Comparison of ENCODE assay signal across 8 mouse cellular contexts in genomic region chr9:59485511-59486075, GRCm38 (mm10). TPM values are rescaled to one million over a fixed set of nuclear protein-coding genes. Genes with fewer than 3 reads are reported as not detected.
DNase-seq lines count a peak whose midpoint lies in the region; ATAC-seq and TF ChIP-seq lines count a peak whose summit lies in the region.

No protein-coding gene starts in this region.

- peak overlapping the region; percentile 99 for H3K4me3 ChIP-seq in heart, embryonic 13.5 days
- H3K4me3 ChIP-seq in liver, postnatal 0 days (ENCODE audit: low read depth, low read length), result peak overlapping the region; percentile 97
- peak overlapping the region; percentile 96 for H3K4me3 ChIP-seq in neural tube, embryonic 12.5 days
- H3K4me3 ChIP-seq in stomach, postnatal 0 days (ENCODE audit: low read depth, low read length), result peak overlapping the region; percentile 90

- peaks cover 38% of the 10 kb centered on the region for H3K4me1 ChIP-seq in heart, embryonic 13.5 days
- peaks cover 20% of the 10 kb centered on the region for H3K4me1 ChIP-seq in liver, postnatal 0 days (ENCODE audit: insufficient read depth)
- H3K4me1 ChIP-seq in neural tube, embryonic 12.5 days, result peaks cover 11% of the 10 kb centered on the region
- H3K4me1 ChIP-seq in stomach, postnatal 0 days (replicated peaks; ENCODE audit: control insufficient read depth, insufficient read depth), result no peaks in the 10 kb centered on the region

- no peaks in the 10 kb centered on the region; the same call in 1 of the 2 replicates for H3K36me3 ChIP-seq in heart, embryonic 13.5 days
- no peaks in the 10 kb centered on the region for H3K36me3 ChIP-seq in liver, postnatal 0 days (replicated peaks; ENCODE audit: insufficient read depth, low read length)
- no peaks in the 10 kb centered on the region for H3K36me3 ChIP-seq in neural tube, embryonic 12.5 days
- H3K36me3 ChIP-seq in stomach, postnatal 0 days (ENCODE audit: control insufficient read depth, insufficient read depth, low read length), result no peaks in the 10 kb centered on the region

- no peak for TF ChIP-seq EP300 in liver, postnatal 0 days (IDR thresholded peaks at IDR 0.05; ENCODE audit: low read depth)
- no peak for TF ChIP-seq EP300 in stomach, postnatal 0 days (optimal IDR thresholded peaks at IDR 0.05)

- peak; percentile 63 for DNase-seq in brain, embryonic 14.5 days (ENCODE audit: low read depth)
- peak; percentile 80 for DNase-seq in kidney, postnatal 14 days
- peak; percentile 82 for DNase-seq in liver, postnatal 0 days
- DNase-seq in stomach, postnatal 0 days (ENCODE audit: low spot score), result peak; percentile 82

- no peaks in the 10 kb centered on the region for H3K9me3 ChIP-seq in heart, embryonic 13.5 days
- H3K9me3 ChIP-seq in liver, postnatal 0 days (ENCODE audit: low read length), result no peaks in the 10 kb centered on the region
- H3K9me3 ChIP-seq in neural tube, embryonic 12.5 days, result no peaks in the 10 kb centered on the region
- no peaks in the 10 kb centered on the region for H3K9me3 ChIP-seq in stomach, postnatal 0 days (ENCODE audit: control insufficient read depth, low read length)

- no peaks in the 10 kb centered on the region for H3K27me3 ChIP-seq in heart, embryonic 13.5 days (replicated peaks)
- no peaks in the 10 kb centered on the region for H3K27me3 ChIP-seq in liver, postnatal 0 days (ENCODE audit: insufficient read depth, low read length)
- H3K27me3 ChIP-seq in neural tube, embryonic 12.5 days (replicated peaks), result no peaks in the 10 kb centered on the region
- no peaks in the 10 kb centered on the region for H3K27me3 ChIP-seq in stomach, postnatal 0 days (ENCODE audit: control insufficient read depth, insufficient read depth, low read length)

- 1% methylated on average over 29 of the region's 34 CpGs for WGBS in heart, embryonic 13.5 days
- under 1% methylated on average over 19 of the region's 34 CpGs for WGBS in liver, postnatal 0 days (ENCODE audit: insufficient replicate concordance)
- WGBS in neural tube, embryonic 12.5 days, result under 1% methylated on average over 34 of the region's 34 CpGs
- under 1% methylated on average over 27 of the region's 34 CpGs for WGBS in stomach, postnatal 0 days

- TF ChIP-seq CTCF in brain, embryonic 14.5 days (IDR thresholded peaks at IDR 0.05; ENCODE audit: borderline replicate concordance, extremely low read depth, insufficient read depth, insufficient read length), result 0 out of 2 replicates have a peak, but pooled peaks have one; percentile 1
- peak; percentile 23; the same call in 1 of the 2 replicates for TF ChIP-seq CTCF in liver, postnatal 0 days (IDR thresholded peaks at IDR 0.05; ENCODE audit: low read depth)
- peak; percentile 39; the same call in 1 of the 2 replicates for TF ChIP-seq CTCF in stomach, postnatal 0 days (IDR thresholded peaks at IDR 0.05; ENCODE audit: low read depth)

- TF ChIP-seq POLR2A in brain, embryonic 14.5 days (IDR thresholded peaks at IDR 0.05; ENCODE audit: borderline replicate concordance, extremely low read depth, insufficient read depth, insufficient read length, poor library complexity, severe bottlenecking), result no peak

- H3K9ac ChIP-seq in heart, embryonic 13.5 days, result peak overlapping the region; percentile 95
- peak overlapping the region; percentile 99 for H3K9ac ChIP-seq in liver, postnatal 0 days (replicated peaks)
- H3K9ac ChIP-seq in neural tube, embryonic 12.5 days, result peak overlapping the region; percentile 98
- H3K9ac ChIP-seq in stomach, postnatal 0 days (ENCODE audit: low read length), result peak overlapping the region; percentile 96

- peak overlapping the region; percentile 95 for H3K4me2 ChIP-seq in heart, embryonic 13.5 days
- peak overlapping the region; percentile 96 for H3K4me2 ChIP-seq in liver, postnatal 0 days (ENCODE audit: low read depth, low read length)
- peak overlapping the region; percentile 88 for H3K4me2 ChIP-seq in neural tube, embryonic 12.5 days (replicated peaks)
- peak overlapping the region; percentile 56 for H3K4me2 ChIP-seq in stomach, postnatal 0 days (replicated peaks; ENCODE audit: low read depth)

- H3K27ac ChIP-seq in heart, embryonic 13.5 days (replicated peaks), result peak overlapping the region; percentile 98
- peak overlapping the region; percentile 100 for H3K27ac ChIP-seq in liver, postnatal 0 days (ENCODE audit: low read depth)
- H3K27ac ChIP-seq in neural tube, embryonic 12.5 days, result peak overlapping the region; percentile 99
- H3K27ac ChIP-seq in stomach, postnatal 0 days (replicated peaks), result peak overlapping the region; percentile 99

- peak; percentile 21 for ATAC-seq in CD4-positive, CD25-positive, alpha-beta regulatory T cell, adult 4 months
- ATAC-seq in erythroid progenitor cell, adult 5-6 weeks (replicated peaks; ENCODE audit: low FRiP score, poor library complexity, severe bottlenecking), result peak; percentile 67
- peak; percentile 51; the same call in 1 of the 2 replicates for ATAC-seq in heart, embryonic 13.5 days (ENCODE audit: extremely low read depth, insufficient number of reproducible peaks, low FRiP score, low TSS enrichment)
- ATAC-seq in liver, postnatal 0 days, result peak; percentile 58
- peak; percentile 39 for ATAC-seq in neural tube, embryonic 12.5 days (ENCODE audit: low FRiP score, low read depth)
- peak; percentile 58 for ATAC-seq in stomach, postnatal 0 days (ENCODE audit: low FRiP score, low TSS enrichment)

RNA-seq across cellular contexts. Expression of gene Arih1, which starts 0.8 kb away (rescaled TPM):
- polyA plus RNA-seq in CD4-positive, CD25-positive, alpha-beta regulatory T cell, adult 4 months (2017; shearing (Covaris generic)), result 10 to 100 TPM; 29.6 to 30.0 TPM
- 59.6 and 73.7 TPM in 2 replicates for polyA plus RNA-seq in brain, embryonic 14.5 days (2012; rRNA removed)
- total RNA-seq in erythroid progenitor cell, adult 5-6 weeks (2015; ENCODE audit: low replicate concordance), result 59.1 and 63.7 TPM in 2 replicates
- 88.5 and 98.1 TPM in 2 replicates for total RNA-seq in erythroid progenitor cell, adult 5-6 weeks (2017; ENCODE audit: low replicate concordance)
- 14.0 and 14.5 TPM in 2 replicates for polyA plus RNA-seq in heart, embryonic 13.5 days (2015; fragmentation: Nextera tagmentation; extraction: Ambion mirVana)
- polyA plus RNA-seq in liver, postnatal 0 days (2015; fragmentation: Nextera tagmentation; extraction: Ambion mirVana), result 3.4 and 4.1 TPM in 2 replicates
- 27.1 and 32.6 TPM in 2 replicates for polyA plus RNA-seq in neural tube, embryonic 12.5 days (2016; fragmentation: Nextera tagmentation; extraction: Ambion mirVana)
- polyA plus RNA-seq in stomach, postnatal 0 days (2015; fragmentation: Nextera tagmentation; extraction: Ambion mirVana), result 4.9 and 8.1 TPM in 2 replicates

RNA-seq across cellular contexts. Expression of gene Hexa, which starts 53.7 kb away (rescaled TPM):
- polyA plus RNA-seq in CD4-positive, CD25-positive, alpha-beta regulatory T cell, adult 4 months (2017; shearing (Covaris generic)), result 10 to 100 TPM; 37.1 to 56.0 TPM
- polyA plus RNA-seq in brain, embryonic 14.5 days (2012; rRNA removed), result 45.2 and 52.9 TPM in 2 replicates
- total RNA-seq in erythroid progenitor cell, adult 5-6 weeks (2015; ENCODE audit: low replicate concordance), result 19.7 and 23.4 TPM in 2 replicates
- total RNA-seq in erythroid progenitor cell, adult 5-6 weeks (2017; ENCODE audit: low replicate concordance), result 24.5 and 28.0 TPM in 2 replicates
- polyA plus RNA-seq in heart, embryonic 13.5 days (2015; fragmentation: Nextera tagmentation; extraction: Ambion mirVana), result 74.6 and 77.5 TPM in 2 replicates
- polyA plus RNA-seq in liver, postnatal 0 days (2015; fragmentation: Nextera tagmentation; extraction: Ambion mirVana), result 27.9 and 31.0 TPM in 2 replicates
- polyA plus RNA-seq in neural tube, embryonic 12.5 days (2016; fragmentation: Nextera tagmentation; extraction: Ambion mirVana), result 49.0 and 53.0 TPM in 2 replicates
- polyA plus RNA-seq in stomach, postnatal 0 days (2015; fragmentation: Nextera tagmentation; extraction: Ambion mirVana), result 39.2 and 42.3 TPM in 2 replicates

RNA-seq across cellular contexts. Expression of gene Tmem202, which starts 54.1 kb away (rescaled TPM):
- polyA plus RNA-seq in CD4-positive, CD25-positive, alpha-beta regulatory T cell, adult 4 months (2017; shearing (Covaris generic)), result 1 to 10 TPM in 1 of 2 experiments, under 1 TPM in 1; 0.89 to 1.4 TPM
- polyA plus RNA-seq in brain, embryonic 14.5 days (2012; rRNA removed), result 0.14 and 0.26 TPM in 2 replicates
- total RNA-seq in erythroid progenitor cell, adult 5-6 weeks (2015; ENCODE audit: low replicate concordance), result 3.6 TPM in 1 of 2 replicates, not detected in the other
- not detected in 2 replicates for total RNA-seq in erythroid progenitor cell, adult 5-6 weeks (2017; ENCODE audit: low replicate concordance)
- polyA plus RNA-seq in heart, embryonic 13.5 days (2015; fragmentation: Nextera tagmentation; extraction: Ambion mirVana), result 0.32 and 0.36 TPM in 2 replicates
- 0.19 TPM in 2 replicates for polyA plus RNA-seq in liver, postnatal 0 days (2015; fragmentation: Nextera tagmentation; extraction: Ambion mirVana)
- polyA plus RNA-seq in neural tube, embryonic 12.5 days (2016; fragmentation: Nextera tagmentation; extraction: Ambion mirVana), result 0.18 TPM in 1 of 2 replicates, not detected in the other
- 0.25 and 0.59 TPM in 2 replicates for polyA plus RNA-seq in stomach, postnatal 0 days (2015; fragmentation: Nextera tagmentation; extraction: Ambion mirVana)

Comparison
In these comparisons a context has a peak if more than half of its experiments do, and no peak if none do; other contexts are left out.
1. Peak in every context shown above with its lines: DNase-seq, ATAC-seq, H3K4me3 ChIP-seq and H3K27ac ChIP-seq.